Mouse (Mus musculus): Measurements from ENCODE around the gene Ddx59. TPM values are rescaled to one million over a fixed set of nuclear protein-coding genes. Genes with fewer than 3 reads are reported as not detected.

The Ddx59 gene
- polyA plus RNA-seq, 1 experiment from 2014 or later, result 15.6 TPM

Other genes with a start within 250 kb of the Ddx59 start
- not detected in 2 replicates for gene Mroh3, start 202.4 kb upstream of the Ddx59 start, polyA plus RNA-seq (2015; fragmentation: Nextera tagmentation; extraction: Ambion mirVana)
- 2.0 and 8.2 TPM in 2 replicates for gene Inava, start 181.0 kb upstream of the Ddx59 start, polyA plus RNA-seq (2015; fragmentation: Nextera tagmentation; extraction: Ambion mirVana)
- gene Gpr25, start 154.4 kb upstream of the Ddx59 start, polyA plus RNA-seq (2015; fragmentation: Nextera tagmentation; extraction: Ambion mirVana), result 1.3 and 1.8 TPM in 2 replicates
- 23.1 and 27.1 TPM in 2 replicates for gene Camsap2, start 69.2 kb upstream of the Ddx59 start, polyA plus RNA-seq (2015; fragmentation: Nextera tagmentation; extraction: Ambion mirVana)
- gene Kif14, start 51.1 kb downstream of the Ddx59 start, polyA plus RNA-seq (2015; fragmentation: Nextera tagmentation; extraction: Ambion mirVana), result 0.27 and 1.6 TPM in 2 replicates
- 17.2 and 17.6 TPM in 2 replicates for gene Zfp281, start 209.6 kb downstream of the Ddx59 start, polyA plus RNA-seq (2015; fragmentation: Nextera tagmentation; extraction: Ambion mirVana)

Measured in neural tube, embryonic 15.5 days (tissue).